Mouse (Mus musculus) left cerebral cortex, postnatal 25 days (tissue): ENCODE results near the gene Nsmce3. TPM values are rescaled to one million over a fixed set of nuclear protein-coding genes. Genes with fewer than 3 reads are reported as not detected.

ENCODE experiments used
- DNase-seq, 2 experiments: peaks; one replicate each; pipeline ENCODE4 v3.0.0; 2022; ENCODE audit warnings: low spot score in 2 of 2, mixed read lengths in 1 of 2
- intact Hi-C: fragments of 180-260 bp; cut with DNase I; formaldehyde crosslinking; loops from one replicate; pipeline ENCODE4 v1.15.1; 2025
- total RNA-seq, 2 experiments: library from RNA; stranded (reverse); gene quantifications; 2 replicates each; pipeline ENCODE4 v1.2.3; 2021

Gene Nsmce3
- total RNA-seq, 2 experiments from 2014 or later: 13.3 TPM

DNA sequence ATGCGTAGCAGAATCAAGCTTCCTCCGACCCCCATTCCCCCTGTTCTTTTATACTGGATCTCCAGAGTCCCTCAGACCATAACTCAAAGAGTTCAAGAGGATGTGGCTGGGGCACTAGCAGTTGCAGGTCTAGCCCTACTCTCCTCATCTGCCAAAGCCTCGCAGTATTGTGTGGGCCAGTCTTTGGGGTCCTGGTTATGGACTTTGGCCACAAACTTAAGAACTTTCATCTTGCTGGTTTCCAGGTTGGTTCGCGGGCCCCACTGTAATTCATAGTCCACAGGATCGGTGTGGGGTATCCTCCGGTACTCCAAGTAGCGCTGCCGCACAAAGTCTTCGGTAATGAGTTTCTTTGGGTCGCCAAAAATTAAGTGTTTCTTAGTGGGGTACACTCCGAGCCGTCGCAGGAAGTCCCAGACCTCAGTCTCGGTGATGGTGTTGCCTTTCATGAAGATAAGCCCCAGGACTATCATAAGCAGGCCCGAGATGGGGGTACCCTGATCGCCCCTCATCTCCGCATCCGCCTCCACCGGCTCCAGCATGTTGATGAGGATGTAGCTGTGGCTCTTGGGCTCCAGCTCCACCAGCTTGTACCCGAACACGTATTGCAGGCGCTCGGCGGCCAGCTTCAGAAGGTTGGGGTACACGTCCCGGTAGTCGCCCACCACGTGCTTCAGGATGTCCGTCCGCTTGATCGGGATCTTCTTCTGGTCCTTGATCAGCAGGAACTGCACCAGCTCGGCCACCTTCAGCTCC lies 632 bp downstream of the Nsmce3 start:
- no peak for DNase-seq
- intact Hi-C loops: loop anchor here (2.0 to 10.0 kb wide), 2 partner anchors 93 to 203 kb away; no protein-coding TSS in a partner anchor

DNA sequence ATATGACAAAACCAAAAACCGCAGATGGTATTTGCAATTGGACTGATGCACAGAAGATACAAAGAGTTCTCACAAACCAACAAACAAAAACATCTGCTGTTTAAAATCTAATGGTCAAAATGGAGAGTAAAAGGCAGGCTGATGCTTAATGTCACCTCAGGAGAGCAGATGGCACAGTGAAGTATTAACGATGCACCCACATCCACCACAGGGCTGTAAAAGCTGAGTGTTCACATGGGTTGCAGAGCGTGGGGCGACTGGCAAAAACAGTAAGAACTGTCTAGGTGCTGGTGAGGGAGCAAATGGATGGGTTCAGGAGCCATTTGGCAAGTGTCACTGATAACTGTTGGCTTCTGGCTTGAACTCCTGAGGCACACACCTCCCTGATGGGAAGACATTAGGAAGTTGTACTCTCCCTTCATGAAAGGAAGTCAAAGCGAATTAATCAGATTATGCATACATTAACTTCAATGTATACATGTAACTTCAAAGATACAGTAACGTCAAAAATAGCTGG lies 3.2 kb downstream of the Nsmce3 start:
- no peak for DNase-seq
- intact Hi-C loops: loop anchor here (10.0 kb wide), 1 partner anchor 205 kb away; no protein-coding TSS in a partner anchor

DNA sequence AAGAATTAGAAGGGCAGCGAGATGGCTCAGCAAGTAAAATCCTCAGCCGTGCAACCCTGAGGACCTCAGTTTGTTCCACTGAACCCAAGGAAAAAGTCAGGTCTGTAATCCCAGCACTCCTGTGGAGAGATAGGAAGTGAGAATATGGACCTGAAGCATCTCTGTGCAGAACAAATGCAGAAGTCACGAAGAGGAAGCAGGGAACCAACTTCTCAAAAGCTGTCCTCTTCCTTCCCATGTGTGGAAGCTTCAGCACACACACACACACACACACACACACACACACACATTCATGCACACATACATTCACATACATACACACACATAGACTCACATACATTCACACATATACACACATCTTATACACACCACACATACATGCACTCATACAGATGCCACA lies 9.3 kb downstream of the Nsmce3 start:
- DNase-seq: no peak
- intact Hi-C loops: no loop called here

DNA sequence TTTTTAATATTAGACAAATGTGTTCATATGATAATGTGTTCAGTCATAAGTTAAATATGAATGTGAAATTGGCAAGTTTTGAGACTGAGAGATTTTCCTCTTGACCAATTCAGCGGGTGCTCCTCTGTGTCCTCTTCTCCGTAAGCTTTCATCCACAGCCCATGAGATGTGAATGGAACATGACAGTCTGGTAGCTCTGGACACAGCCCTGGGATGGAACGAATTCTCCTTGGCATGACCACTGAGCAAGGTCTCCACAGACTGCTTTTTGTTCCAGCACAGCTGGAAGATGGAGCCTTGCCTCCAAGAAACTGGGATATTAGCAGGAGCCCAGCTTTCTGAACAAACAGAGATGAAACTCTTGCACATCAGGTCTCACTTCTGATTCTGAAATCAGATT lies 9.8 kb downstream of the Nsmce3 start:
- intact Hi-C loops: no loop called here
- DNase-seq: no peak

GRCm38 (mm10) chr7:64856526-64857082 lies 16.2 kb downstream of the Nsmce3 start:
- intact Hi-C loops: no loop called here
- peak in 1 of 2 experiments; percentile 51 for DNase-seq

DNA sequence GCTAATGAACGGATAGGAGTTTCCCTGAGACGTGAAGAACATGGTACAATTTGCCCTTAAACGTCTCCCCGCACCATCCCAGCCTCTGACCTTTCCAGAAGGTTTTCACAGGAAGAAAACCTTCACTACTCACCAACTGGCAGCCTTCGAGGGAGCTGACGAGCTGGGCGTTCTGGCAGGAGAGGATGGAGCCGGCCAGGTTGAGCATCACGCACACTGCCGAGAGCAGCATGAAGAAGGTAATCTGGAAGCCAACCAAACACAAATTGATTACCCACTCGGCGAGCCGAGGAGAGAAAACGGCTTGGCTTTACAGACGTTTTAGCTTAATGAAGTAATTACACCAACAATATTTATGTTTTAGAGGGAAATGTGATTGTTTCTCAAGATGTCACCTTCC lies 16.8 kb downstream of the Nsmce3 start:
- intact Hi-C loops: no loop called here
- no peak for DNase-seq

- intact Hi-C loops: no loop called here
- no peak for DNase-seq
Measured at GRCm38 (mm10) chr7:64855389-64855927, 17.3 kb downstream of the Nsmce3 start.

DNA sequence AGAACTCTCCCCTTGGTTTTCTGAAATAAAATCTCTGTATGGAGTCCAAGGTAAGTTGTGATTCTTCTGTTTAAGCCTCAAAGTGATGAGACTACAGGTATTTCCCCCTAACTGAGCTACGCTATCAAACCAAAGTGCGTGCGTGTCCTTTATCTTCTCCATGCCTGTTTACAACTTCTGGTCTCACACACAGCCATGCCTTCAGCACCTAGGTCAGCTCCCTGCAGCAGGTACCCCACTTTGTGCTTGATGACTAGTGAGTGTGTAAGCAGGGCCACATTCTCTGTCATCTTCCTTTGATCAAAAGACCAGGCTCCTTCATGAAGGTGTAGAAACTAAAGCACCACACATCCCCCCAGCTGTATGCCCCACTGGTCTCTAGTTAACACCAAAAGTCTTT lies 22.0 kb downstream of the Nsmce3 start:
- intact Hi-C loops: no loop called here
- no peak for DNase-seq

DNA sequence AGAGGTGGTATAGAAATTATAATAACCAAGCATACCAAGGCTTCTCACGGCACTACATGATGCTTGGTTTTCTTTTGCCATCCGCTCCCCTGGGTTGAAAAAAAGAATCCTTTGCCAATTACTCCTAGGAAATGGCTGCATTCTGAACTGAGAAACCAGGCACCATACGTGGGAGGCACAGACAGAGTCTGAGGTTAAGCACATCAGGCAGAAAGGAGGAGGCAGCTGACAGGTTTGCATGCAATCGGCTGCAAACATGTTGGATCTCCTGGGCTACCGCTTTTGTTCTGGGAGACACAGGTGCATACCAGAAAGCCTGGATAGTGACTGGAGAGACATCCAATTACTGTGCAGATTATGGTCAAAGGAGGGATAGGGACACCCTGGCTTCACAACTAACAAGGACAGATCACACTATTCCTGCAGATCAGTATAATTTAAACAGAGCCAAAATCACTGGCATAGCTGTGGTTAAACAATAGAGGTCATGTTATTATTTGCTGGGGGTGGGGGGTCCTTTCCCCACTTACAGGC lies 25.4 kb downstream of the Nsmce3 start:
- intact Hi-C loops: no loop called here
- DNase-seq: no peak

DNA sequence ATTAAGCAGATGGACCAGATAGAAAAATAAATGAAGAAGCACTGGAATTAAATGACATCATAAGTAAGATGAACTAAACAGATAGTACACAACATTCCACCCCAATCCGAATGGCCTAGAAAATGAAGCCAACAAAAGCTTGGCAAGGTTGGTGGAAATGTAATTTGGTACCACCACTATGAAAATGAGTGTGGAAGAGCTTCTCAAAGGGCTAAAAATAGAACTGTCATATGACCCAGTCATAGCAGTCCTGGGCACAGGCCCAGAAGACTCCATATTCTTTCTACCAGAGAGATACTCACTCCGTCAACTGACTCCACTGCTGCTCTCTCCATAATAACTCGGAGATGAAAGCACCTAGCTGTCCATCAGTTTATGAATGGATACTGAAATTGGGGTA lies 26.7 kb downstream of the Nsmce3 start:
- no peak for DNase-seq
- intact Hi-C loops: no loop called here

- DNase-seq: peak in 1 of 2 experiments; percentile 43
- intact Hi-C loops: no loop called here
Measured at GRCm38 (mm10) chr7:64840946-64841659, 31.7 kb downstream of the Nsmce3 start.

DNA sequence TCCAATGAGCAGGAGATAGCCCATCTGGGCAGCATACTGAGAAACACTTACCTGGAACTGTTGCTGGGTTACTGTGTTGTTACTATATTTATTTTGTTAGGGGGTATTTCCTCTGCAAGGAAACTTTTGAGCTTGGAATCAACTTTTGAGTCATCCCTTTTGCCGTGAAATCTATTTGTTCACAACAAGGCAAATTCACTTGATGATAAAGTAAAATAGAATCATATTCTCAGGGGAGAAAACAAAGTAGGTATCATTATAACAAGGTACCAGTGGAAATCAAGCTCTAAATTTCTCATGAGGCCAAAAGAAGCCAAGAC lies 32.3 kb downstream of the Nsmce3 start:
- DNase-seq: no peak
- intact Hi-C loops: no loop called here

DNA sequence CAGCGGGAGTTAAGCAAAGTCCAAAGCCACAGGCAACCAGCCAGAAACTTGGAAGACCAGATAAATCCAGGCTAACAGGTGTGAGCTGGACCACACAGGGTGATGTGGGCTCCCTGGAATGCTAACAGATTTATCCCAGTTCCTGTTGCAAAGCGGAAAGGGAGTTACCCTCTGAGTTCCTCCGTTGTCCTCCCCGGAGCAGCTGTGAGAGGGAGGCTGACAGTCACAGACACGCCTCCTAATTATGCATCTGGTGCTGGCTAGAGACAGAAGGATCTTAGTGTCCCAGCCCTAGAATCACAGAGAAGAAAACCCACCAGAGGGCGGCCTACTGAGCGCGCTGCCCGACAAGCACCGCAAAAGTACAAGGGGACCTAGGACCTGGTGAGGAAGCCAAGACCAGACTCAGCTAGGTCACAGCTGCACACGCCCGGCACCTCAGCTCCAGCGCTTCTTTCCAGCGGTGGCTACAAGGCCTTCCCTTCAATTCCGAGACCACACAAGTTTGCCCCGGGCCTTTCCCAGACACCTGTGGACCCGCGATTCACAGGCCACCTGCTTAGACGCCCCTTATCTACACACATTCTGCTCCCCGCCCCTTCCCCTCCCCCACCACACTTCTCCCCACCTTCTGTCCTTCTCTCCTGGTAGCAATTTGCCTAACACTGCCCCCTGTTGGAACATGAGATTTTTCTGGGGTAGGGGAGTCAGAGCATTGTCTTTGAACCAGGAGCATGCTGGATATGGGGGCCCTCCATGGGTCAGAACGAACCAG lies 32.8 kb downstream of the Nsmce3 start:
- intact Hi-C loops: loop anchor here (2.0 kb wide), 1 partner anchor 61 kb away; no protein-coding TSS in a partner anchor
- peak; percentile 47 to 77 for DNase-seq

GRCm38 (mm10) chr7:64839281-64839680 lies 33.5 kb downstream of the Nsmce3 start:
- intact Hi-C loops: loop anchor here (2.0 kb wide), 1 partner anchor 60 kb away; no protein-coding TSS in a partner anchor
- DNase-seq: peak in 1 of 2 experiments; percentile 42

DNA sequence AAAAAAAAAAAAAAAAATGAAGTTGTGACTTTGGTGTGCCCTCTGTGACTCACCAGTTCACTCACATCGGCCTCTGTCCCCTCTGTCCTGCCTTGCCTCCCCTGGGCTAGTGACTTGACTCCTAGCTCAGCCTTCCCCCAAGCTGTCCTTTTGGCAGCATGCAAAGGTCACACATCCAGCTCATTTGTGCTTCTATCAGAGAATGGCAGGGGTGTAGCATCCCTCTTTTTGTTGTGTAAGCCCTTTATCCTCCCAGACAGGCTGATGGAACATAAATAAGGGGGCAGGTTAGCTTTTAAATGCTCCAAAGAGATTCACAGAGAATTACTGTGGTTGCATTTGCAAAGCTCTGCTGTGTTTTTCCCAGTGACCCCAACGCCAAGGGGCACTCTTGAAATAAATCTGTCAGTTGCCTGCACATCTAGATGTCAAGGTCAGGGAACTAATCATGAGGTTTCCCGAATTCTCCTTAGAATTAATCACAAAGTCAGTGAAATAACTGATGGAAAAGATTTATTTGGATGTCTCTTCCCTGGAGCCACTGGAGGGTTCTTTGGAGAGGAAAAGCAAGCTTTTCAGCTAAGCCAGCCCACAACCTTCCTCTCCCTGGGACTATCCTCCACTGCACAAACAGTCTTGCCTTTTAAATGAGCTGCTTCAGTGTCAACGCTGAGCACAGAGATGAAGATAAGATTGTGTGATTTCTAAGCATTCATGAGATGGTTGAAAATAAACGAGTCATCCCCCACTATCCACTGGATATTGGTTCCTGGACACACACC lies 42.4 kb downstream of the Nsmce3 start:
- intact Hi-C loops: no loop called here
- no peak for DNase-seq

GRCm38 (mm10) chr7:64821081-64821480 lies 51.7 kb downstream of the Nsmce3 start:
- no peak for DNase-seq
- intact Hi-C loops: no loop called here

DNA sequence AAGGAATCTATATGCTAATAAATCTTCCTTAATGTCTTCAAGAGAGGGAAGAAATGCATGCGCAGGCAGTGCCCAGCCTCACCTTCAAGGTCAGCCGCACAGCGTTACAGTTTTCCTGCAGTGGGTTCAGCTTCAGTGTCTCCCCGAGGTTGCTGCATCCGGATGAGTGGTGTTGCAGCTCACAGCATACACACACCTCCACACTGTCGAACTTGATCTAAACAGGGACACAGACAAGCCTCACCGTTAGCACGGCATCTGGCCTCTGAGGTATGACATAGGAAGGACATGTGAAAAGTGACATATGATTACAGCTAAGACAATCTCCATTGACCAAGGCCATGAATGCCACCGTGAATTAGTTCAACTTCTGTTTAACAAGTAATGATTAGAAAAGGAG lies 53.1 kb downstream of the Nsmce3 start:
- DNase-seq: no peak
- intact Hi-C loops: no loop called here
